21 mouse cellular contexts compared by ENCODE assay signal in genomic region chr13:57232906-57233305, GRCm38 (mm10).
"Had no signal": no experiment of that assay in that cellular context is flagged by ENCODE, and none has a peak within 500 bp of the region (broad histone marks: within the 10 kb centered on the region; RNA-seq: fewer than 3 reads in every experiment).

No protein-coding gene starts in this region.

- H3K36me3 ChIP-seq: midbrain, embryonic 10.5 days; midbrain, embryonic 12.5 days; neural tube, embryonic 13.5 days; neural tube, embryonic 15.5 days; stomach, embryonic 15.5 days had no signal

- H3K27ac ChIP-seq: midbrain, embryonic 10.5 days; midbrain, embryonic 12.5 days; neural tube, embryonic 13.5 days; neural tube, embryonic 15.5 days; stomach, embryonic 15.5 days; stomach, postnatal 0 days had no signal

- H3K9ac ChIP-seq: lung, embryonic 14.5 days; midbrain, embryonic 12.5 days; neural tube, embryonic 13.5 days; neural tube, embryonic 15.5 days; stomach, embryonic 15.5 days had no signal

- ATAC-seq: midbrain, embryonic 16.5 days had no signal

- H3K4me3 ChIP-seq: midbrain, embryonic 10.5 days; midbrain, embryonic 12.5 days; myocyte; neural tube, embryonic 13.5 days; neural tube, embryonic 15.5 days; stomach, embryonic 15.5 days had no signal

- H3K4me2 ChIP-seq: lung, embryonic 14.5 days; midbrain, embryonic 12.5 days; neural tube, embryonic 13.5 days; neural tube, embryonic 15.5 days; stomach, embryonic 15.5 days had no signal

- H3K9me3 ChIP-seq: midbrain, embryonic 10.5 days; midbrain, embryonic 12.5 days; neural tube, embryonic 13.5 days; neural tube, embryonic 15.5 days; stomach, embryonic 15.5 days had no signal

- H3K27me3 ChIP-seq: midbrain, embryonic 12.5 days; neural tube, embryonic 13.5 days; neural tube, embryonic 15.5 days; stomach, embryonic 15.5 days had no signal

- DNase-seq: lung, adult 18-20 months; lung, embryonic 14.5 days; lung, postnatal 10 days; lung, postnatal 4 days; midbrain, embryonic 14.5 days; retina, postnatal 1 day; right cerebral cortex, adult 18-20 months; right cerebral cortex, postnatal 25 days; right cerebral cortex, postnatal 4 days; spleen, adult 18-20 months; thymus, adult 2 months; thymus, postnatal 25 days; thymus, postnatal 4 days had no signal
